Mouse (Mus musculus) fibroblast of lung, adult 2 months (primary cell): Measurements from ENCODE around the gene Slc13a3.
"Not testable (repeated sequence)": the region's sequence is repeated elsewhere in the genome, so short reads cannot be mapped to it uniquely, and the experiment has no call there.

ENCODE experiments used
- DNase-seq: peaks from one replicate; pipeline ENCODE4 v3.0.0-alpha.2; 2011; ENCODE audit warnings: low read depth

Slc13a3 gene

DNA sequence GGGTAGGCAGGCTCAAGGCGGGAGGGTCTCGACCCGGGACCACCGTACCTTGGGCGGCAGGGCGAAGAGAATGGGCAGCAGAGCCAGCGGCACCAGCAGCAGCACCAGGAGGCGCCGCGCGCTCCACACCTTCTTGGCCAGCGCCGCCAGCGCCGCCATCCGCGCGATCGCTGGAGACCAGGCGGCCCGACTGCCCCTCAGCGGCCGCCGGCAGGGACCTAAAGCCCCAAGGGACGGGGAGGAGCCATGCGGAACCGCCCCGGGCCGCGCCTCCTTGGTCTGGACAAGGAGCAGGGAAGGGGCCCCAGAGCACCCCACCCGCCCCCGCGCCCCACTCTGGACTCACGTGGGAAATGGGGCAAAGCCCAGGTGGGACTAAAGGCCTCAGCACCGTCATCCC lies at the start of gene Slc13a3:
TSS of gene Slc13a3 (minus strand) at position 228 of the 400 bp plus-strand sequence.
- no peak for DNase-seq

DNA sequence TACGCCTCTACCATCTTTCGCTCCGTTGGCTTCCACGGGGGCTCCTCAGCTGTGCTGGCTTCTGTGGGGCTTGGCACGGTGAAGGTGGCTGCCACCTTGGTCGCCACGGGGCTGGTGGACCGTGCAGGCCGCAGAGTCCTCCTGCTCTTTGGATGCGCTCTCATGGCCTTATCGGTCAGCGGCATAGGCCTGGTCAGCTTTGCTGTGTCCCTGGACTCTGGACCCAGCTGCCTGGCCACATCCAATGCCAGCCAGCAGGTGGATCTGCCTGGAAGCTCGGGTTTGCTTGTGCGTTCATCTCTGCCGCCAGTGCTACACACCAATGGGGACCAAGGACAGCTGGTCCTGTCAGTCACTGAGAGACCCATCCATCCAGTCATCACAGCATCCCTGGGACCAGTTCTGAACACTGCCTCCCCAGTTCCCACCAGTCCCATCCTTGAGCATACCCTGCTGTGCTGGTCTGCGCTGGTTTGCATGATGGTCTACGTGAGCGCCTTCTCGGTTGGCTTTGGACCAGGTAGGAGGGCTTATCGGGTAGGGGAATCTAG lies 42.2 kb upstream of the Slc13a3 start:
- DNase-seq: no peak

DNA sequence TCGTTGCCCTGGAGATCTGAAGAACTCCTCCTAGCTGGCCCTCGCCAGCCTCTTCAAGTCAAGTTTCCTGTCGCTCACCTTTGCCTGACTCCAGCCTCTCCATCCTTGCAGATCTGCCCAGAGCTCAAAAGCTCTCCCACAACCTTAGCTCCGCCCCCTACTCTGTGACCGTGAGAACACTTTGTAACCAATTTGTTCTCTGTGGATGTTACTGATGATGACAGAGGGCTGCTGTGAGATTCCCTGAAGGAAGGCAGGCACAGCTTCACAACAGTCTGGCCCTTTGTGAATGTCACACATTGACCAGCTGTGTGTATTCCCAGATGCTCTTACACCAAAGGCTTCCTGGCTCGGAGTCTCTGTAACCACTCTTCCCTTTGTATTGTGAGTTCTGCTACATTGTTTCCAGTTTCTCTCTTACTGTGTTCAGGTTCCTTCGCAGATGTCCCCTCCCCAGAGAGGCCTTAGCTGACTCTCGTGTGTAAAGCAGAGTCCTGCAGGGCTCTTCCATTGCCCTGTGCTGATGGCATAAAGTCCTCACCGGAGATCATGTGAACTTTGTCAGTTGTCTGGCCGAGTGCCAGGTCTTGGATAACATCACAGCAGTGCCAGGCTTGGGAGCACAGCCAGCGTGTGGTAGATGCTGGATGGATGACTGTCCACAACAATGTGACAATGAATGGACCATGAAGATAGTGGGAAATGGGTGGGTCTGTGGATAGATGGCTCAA lies 40.0 kb upstream of the Slc13a3 start:
- no peak for DNase-seq

GRCm38 (mm10) chr2:165512426-165512825 lies 39.4 kb upstream of the Slc13a3 start:
- DNase-seq: no peak

GRCm38 (mm10) chr2:165511530-165511929 lies 38.5 kb upstream of the Slc13a3 start:
- not testable (repeated sequence) for DNase-seq

- DNase-seq: not testable (repeated sequence)
Measured at GRCm38 (mm10) chr2:165510914-165511458, 38.0 kb upstream of the Slc13a3 start.

- DNase-seq: no peak
Measured at GRCm38 (mm10) chr2:165510466-165510865, 37.4 kb upstream of the Slc13a3 start.

DNA sequence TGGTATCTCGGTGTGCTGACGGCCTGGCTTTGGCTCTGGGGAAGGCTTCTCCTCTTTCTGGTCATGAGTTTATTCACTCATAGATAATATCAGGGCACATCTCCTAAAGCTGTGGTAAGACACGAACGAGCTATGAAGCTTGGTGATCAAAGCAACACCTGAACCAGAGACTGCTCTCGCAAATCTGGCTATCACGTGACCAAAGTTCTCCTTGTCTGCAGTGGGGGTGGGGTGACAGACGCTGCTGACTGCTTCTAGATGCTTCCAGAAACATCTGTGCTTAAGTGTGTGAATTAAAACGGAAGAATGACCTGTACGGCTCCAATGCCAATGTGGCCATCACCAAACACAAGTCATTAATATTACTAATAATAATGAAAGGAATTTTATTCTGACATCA lies 36.7 kb upstream of the Slc13a3 start:
- DNase-seq: no peak

- DNase-seq: no peak
Measured at GRCm38 (mm10) chr2:165503259-165504203, 30.5 kb upstream of the Slc13a3 start, which contains the start of gene Slc2a10. TSS of gene Slc2a10 (plus strand) at chr2:165503787.

GRCm38 (mm10) chr2:165498816-165499215 lies 25.8 kb upstream of the Slc13a3 start:
- DNase-seq: no peak

DNA sequence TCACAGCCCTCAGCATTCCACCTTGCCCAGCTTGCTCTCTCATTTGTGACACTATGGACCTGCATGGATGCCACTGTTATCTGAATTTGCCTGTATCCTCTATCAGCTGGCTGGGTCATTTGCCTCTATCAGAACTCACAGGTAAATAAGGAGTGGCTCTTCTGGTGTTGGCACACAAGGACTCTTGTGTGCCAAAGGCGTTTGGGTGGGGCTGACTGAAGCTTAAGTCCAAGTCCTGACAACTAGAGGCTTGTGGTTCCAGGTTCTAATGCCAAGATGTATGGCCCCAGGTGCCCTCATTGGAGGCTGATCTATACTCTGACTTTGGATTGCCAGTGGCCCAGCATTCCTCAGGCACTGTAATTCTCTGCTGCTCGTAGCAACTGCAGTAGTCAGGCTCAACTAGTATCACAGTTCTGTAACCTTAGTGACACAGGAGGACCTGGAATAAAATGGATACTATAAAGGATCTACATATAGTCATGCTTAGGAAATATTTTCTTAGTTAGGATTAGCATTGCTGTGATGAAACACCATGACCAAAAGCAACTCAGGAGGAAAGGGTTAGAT lies 24.8 kb upstream of the Slc13a3 start:
- no peak for DNase-seq

DNA sequence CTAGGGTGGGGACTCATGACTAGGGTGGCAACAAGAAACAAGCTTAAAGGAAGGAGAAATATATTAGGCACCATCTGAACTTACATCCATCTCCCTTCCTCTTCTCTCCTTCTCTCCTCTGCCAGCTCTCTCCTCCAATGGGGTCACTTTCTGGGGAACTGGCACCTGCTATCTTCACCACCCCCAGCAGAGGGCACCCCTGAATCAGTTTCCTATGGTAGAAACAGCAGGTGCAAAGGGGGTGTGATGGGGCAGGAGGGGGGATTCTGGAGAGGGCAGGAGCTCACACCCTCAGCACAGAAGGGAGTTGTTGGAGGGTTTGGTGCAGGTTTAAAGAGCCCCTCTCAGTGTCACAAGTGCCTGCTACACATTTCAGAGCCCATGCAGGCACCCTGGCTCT lies 23.2 kb upstream of the Slc13a3 start:
- DNase-seq: no peak

- DNase-seq: no peak
Measured at GRCm38 (mm10) chr2:165494495-165494894, 21.5 kb upstream of the Slc13a3 start.

DNA sequence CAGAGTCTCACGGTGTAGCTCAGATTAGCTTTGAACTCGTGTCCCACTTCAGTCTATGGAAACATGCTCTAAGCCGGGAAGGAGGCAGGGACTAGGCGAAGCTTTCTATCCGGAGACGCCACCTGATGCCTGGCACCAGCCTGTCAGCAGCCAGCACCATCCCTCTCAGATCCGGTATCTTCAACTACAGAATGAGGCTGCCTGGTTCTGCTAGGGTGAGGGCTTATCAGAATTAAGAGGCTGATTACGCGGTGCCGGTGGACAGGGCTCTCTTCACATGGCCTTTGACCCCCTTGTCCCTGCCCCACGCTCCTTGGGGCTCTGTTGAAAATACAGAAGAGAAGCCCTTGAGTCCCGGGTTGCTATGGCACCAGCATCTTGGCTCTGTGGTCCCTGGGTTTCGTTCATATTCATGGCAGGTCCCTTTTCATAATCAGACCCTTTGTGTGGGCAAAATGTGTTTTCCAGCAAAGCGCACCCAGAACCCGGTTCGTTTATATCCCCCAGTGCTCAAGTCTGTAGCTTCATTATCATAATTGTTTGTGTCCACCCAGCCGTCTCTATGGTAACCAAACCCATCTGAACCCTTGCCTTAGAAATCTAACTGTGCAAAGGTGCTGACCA lies 20.7 kb upstream of the Slc13a3 start:
- DNase-seq: no peak

GRCm38 (mm10) chr2:165492648-165493553 lies 19.9 kb upstream of the Slc13a3 start, which contains the start of gene Trp53rka:
TSS of gene Trp53rka (minus strand) at chr2:165493324.
- DNase-seq: peak; percentile 42

- DNase-seq: no peak
Measured at GRCm38 (mm10) chr2:165486881-165487535, 14.0 kb upstream of the Slc13a3 start.

DNA sequence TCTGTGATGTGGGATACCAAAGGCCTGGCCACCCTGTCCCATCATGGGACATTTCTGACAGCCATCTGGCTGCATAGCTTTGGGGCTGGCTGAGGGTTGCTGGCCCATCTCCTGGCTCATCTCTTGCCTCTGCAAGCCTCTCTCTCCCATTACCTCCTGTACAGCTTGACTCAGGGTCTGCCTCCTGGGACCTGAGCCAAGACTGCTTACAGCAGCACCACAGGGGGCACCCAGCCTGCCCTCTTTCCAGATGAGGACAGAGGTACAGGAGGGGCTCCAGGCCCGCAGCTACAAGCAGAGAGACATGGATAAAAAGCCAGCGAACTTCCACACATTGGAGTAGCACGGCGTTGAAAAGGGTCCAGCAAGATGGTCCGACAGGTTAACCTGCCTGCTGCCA lies 13.4 kb upstream of the Slc13a3 start:
- DNase-seq: no peak

DNA sequence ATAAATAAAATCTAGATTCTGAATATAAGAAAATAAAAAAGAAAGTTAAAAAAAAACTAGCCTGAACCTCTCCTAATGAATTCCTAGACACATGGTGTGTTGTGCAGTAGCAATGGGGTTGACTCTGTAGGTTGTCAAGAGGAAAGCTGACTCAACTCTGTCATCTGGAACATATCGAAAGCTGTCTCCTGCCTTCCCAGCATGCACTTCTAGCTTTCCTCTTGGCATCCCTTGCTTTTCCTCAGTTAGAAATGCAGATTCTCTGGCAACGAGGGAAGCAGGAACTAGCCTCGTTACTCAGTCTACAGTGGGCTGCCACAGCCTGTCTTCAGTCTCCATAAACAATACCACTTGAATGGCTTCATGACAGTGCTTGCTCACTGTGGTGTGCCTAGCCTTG lies 12.8 kb upstream of the Slc13a3 start:
- no peak for DNase-seq

DNA sequence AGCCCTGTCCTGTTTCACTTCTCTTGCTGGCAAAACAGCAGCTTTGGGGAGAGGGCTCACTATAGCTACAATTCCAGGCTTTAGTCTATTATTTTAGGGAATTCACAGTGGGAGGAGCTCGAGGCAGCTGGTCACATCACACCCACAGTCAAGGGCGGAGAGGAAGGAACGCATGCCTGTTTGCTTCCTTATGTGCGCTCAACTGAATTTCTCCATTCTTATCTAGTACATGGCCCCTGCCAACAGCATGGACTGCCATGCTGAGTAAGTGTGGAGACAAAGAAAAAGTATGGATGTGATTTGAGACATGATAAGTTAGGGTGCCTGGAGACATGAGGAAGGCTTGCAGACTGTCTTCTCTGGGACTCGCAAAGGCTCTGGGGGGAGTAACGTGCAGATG lies 11.1 kb upstream of the Slc13a3 start:
- no peak for DNase-seq

DNA sequence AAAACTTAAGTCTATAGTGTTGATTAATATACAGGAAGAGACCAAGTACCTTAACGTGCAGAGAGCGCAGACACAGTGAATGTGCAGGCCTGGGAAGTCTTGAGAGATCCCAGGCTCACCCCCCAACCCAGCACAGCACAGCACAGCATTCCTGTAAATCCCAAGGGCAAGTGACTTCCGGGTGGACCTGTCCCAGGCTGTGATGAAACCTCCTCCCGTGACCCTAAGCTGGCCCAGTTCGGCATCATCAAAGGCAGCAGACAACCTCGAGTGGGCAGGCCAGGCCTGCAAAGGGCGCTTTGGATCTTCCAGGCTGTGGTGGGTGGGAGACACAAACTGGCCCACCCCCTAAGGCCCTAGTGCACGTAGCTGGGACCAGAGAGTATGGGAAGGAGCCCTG lies 9.0 kb upstream of the Slc13a3 start:
- DNase-seq: no peak
